Mouse (Mus musculus): Measurements from ENCODE around the gene Lancl3. TPM values are rescaled to one million over a fixed set of nuclear protein-coding genes. Genes with fewer than 3 reads are reported as not detected.
"Not testable (repeated sequence)": the region's sequence is repeated elsewhere in the genome, so short reads cannot be mapped to it uniquely, and the experiment has no call there.

Gene Lancl3
- polyA plus RNA-seq, 1 experiment from 2014 or later = 1.8 TPM

- not testable (repeated sequence) for H3K9ac ChIP-seq (replicated peaks; ENCODE audit: low read depth, low read length); H3K36me3 ChIP-seq (ENCODE audit: control insufficient read depth, insufficient read depth, low read length); H3K4me3 ChIP-seq (ENCODE audit: low read depth, low read length); H3K27ac ChIP-seq (ENCODE audit: low read length); H3K4me1 ChIP-seq (ENCODE audit: control insufficient read depth, insufficient read depth, low read length); H3K27me3 ChIP-seq (ENCODE audit: control insufficient read depth, insufficient read depth, low read length); H3K4me2 ChIP-seq (replicated peaks; ENCODE audit: low read depth, low read length); H3K9me3 ChIP-seq (ENCODE audit: control insufficient read depth, low read depth, low read length); ATAC-seq (ENCODE audit: insufficient number of reproducible peaks, insufficient read depth, low FRiP score, low read depth)
Measured at GRCm38 (mm10) chrX:9316457-9316856, 116.8 kb downstream of the Lancl3 start.

Other genes with a start within 250 kb of the Lancl3 start
- not detected in 2 replicates for gene Fthl17b, start 236.9 kb upstream of the Lancl3 start, polyA plus RNA-seq (2014; fragmentation: Nextera tagmentation; extraction: Ambion mirVana)
- gene Fthl17c, start 223.3 kb upstream of the Lancl3 start, polyA plus RNA-seq (2014; fragmentation: Nextera tagmentation; extraction: Ambion mirVana) = not detected in 2 replicates
- not detected in 2 replicates for gene Fthl17d, start 213.1 kb upstream of the Lancl3 start, polyA plus RNA-seq (2014; fragmentation: Nextera tagmentation; extraction: Ambion mirVana)
- not detected in 2 replicates for gene Fthl17e, start 166.4 kb upstream of the Lancl3 start, polyA plus RNA-seq (2014; fragmentation: Nextera tagmentation; extraction: Ambion mirVana)
- not detected in 2 replicates for gene Fthl17f, start 136.9 kb upstream of the Lancl3 start, polyA plus RNA-seq (2014; fragmentation: Nextera tagmentation; extraction: Ambion mirVana)
- gene 4930402K13Rik, start 95.3 kb upstream of the Lancl3 start, polyA plus RNA-seq (2014; fragmentation: Nextera tagmentation; extraction: Ambion mirVana) = not detected in 2 replicates
- not detected in 2 replicates for gene Gm14862, start 57.0 kb downstream of the Lancl3 start, polyA plus RNA-seq (2014; fragmentation: Nextera tagmentation; extraction: Ambion mirVana)
- gene Xk, start 72.9 kb downstream of the Lancl3 start, polyA plus RNA-seq (2014; fragmentation: Nextera tagmentation; extraction: Ambion mirVana) = 4.1 and 5.0 TPM in 2 replicates
- gene H2al1m, start 83.9 kb downstream of the Lancl3 start, polyA plus RNA-seq (2014; fragmentation: Nextera tagmentation; extraction: Ambion mirVana) = 1.1 TPM in 1 of 2 replicates, not detected in the other
- gene H2al1k, start 150.7 kb downstream of the Lancl3 start, polyA plus RNA-seq (2014; fragmentation: Nextera tagmentation; extraction: Ambion mirVana) = not detected in 2 replicates